Mouse (Mus musculus) cerebellum, adult 9-10 months (tissue): ENCODE data around the gene Fam102a.
A peak's percentile ranks its signal among the peaks of the same experiment; 100 is the strongest.

Source experiments
- DNase-seq: peaks from one replicate; pipeline ENCODE4 v3.0.0; 2022

Fam102a gene

GRCm38 (mm10) chr2:32547964-32548739 is 13.0 kb downstream of the Fam102a start:
- DNase-seq, result no peak

DNA sequence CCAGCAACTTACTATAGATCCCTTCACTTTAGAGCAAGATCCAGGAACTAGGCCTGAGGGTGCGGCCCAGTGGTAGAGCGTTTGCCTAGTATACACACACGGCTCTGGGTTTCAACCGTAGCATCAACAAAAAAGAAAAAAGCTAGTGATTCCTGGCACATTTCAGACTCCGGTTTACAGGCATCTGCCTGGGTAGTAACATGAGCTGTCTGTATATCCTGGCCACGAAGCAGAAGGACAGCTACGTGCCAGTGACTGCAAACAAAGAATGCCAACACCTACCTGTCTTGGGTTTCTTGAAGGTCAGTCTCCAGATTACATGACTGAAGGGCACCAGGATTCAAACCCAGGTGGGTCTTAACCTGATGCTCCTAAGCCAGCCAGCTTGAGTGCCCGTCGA is 14.0 kb downstream of the Fam102a start:
- DNase-seq, result no peak

DNA sequence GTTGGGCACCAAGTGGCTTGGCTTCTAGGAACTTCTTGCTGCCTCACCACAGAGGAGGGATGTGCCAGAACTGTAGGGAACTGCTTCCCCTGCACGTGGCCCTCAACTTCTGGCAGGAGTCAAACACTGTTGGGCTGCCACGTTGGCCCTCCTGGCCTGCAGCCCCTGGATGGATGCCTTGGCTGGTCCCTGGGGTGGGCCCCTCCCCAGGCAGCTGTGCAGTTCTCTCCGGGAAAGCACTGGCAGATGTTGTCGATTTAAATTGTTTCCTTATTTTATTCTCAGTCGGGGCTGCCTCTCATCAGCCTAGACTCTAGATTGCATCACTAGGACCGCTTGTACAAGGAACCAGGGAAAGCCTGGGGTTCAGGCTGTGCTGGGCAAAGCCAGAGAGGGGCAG is 14.6 kb downstream of the Fam102a start:
- DNase-seq, result no peak

GRCm38 (mm10) chr2:32551236-32551635 is 16.1 kb downstream of the Fam102a start:
- no peak for DNase-seq

DNA sequence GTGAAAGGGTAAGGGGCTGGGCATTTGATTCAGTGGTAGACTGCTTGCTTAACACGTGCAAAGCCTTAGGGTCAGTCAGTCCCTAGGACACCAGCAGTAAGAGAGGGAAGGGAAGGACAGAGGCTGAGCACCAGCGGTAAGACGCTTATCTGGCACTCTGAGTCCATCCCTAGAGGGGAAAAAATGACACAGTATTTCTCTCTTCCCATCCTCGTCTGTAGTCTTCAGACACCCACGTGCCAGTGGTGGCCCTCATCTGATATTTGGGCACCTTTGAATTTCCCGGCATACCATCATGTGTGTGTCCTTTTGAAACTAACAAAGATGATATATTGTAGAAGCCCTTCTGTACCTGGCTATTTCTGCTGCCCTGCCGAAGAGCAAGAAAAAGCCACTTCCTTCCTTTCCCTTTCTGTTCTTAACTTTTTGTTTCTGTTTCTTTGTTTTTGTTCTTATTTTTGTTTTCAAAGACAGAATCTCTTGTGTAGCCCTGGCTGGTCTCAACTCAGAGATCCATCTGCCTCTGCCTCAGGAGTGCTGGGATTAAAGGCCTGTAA is 18.5 kb downstream of the Fam102a start:
- DNase-seq, result no peak

DNA sequence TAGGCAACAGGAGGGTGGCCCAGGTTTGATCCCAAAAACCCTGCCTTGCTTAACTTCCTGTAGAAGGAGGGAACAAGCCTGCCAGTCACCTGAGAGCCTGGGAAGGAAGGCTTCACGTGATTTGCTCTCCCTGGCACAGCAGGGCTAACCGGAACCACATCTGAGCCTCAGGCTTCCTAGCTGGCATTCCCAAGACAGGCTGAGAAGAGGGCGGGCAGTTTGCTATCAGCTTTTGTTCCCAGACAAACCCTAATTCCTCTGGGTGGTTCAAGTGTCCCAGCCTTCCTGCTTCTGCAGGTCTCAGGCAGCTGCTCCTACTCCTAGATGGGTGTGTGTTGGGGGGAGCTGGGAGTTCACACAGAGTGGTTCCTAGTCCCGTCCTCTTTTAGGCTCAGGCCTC is 20.4 kb downstream of the Fam102a start:
- DNase-seq, result no peak

DNA sequence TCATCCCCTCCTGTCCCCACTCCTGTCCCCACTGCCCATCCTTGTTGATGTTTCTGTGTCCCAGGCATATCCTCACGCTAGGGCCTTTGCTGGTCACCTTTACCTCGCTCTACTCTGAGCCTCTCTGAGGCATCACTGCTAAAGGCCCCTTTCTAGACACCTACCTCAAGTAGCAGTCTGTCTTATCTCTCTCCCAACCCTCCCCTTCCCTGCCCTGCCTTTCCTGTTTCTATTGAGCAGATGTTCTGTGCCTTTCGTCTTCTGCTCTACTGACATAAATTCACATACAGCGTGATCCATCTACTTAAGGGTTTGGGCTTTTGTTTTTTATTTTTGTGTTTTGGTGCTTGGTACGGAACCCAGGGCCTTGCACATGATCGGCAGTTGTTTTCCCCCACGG is 20.9 kb downstream of the Fam102a start:
- no peak for DNase-seq

DNA sequence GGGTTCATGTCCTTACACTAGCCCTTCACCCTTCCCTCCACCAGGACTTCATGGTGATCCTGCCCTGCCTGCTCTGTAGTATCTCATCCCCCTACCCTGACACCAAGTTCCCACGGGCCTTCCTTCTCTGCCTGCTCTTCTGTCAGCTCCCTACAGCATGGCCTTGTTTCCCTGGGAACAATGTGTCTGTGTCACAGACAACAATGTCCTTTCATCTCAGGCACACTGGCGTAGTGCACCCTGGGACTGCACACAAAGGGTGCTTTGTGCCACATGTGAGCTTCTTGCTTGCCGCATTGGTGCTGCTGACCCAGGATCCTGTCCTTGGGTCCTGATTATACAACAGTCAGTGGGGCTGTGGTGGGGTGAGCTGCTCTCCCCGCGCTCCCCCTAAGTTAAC is 24.4 kb downstream of the Fam102a start:
- DNase-seq, result no peak

DNA sequence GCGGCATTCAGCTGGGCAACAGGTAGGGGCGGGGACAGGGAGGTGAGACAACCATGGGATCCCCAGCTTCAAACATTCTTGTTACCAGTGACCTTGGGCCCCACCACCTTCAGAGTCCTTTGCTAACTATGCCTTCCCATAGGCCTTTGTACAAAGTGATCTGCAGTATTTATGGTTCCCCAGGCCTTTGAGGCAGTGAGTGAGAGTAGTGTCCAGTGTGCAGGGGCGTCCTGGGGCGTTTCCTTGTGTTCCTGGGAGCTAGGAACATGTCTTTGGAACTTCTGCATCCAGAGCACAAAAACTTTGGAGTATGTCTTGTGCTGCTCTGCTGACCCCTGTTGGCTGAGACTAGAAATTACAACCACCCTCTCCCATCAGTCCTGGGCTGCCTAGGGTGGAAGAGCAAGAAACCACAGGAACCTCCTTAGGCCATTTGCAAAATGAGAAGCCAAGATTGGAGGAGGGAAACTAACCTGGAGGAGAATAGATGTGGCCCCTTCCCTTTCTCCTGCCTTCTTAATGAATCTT is 31.5 kb downstream of the Fam102a start:
- peak; percentile 83 for DNase-seq

GRCm38 (mm10) chr2:32568149-32568548 is 33.0 kb downstream of the Fam102a start:
- peak; percentile 63 for DNase-seq

- DNase-seq, result peak; percentile 53
Observed at GRCm38 (mm10) chr2:32568941-32569340, 33.8 kb downstream of the Fam102a start.

GRCm38 (mm10) chr2:32570698-32571494 is 35.8 kb downstream of the Fam102a start, which contains the start of gene Dpm2:
Gene Dpm2, plus strand, starts transcription at chr2:32570858.
- DNase-seq, result peak; percentile 93

- peak; percentile 53 for DNase-seq
Observed at GRCm38 (mm10) chr2:32572196-32572595, 37.1 kb downstream of the Fam102a start.

- DNase-seq, result no peak
Observed at GRCm38 (mm10) chr2:32574497-32574896, 39.4 kb downstream of the Fam102a start, which contains the start of gene Pip5kl1. Gene Pip5kl1, plus strand, starts transcription at chr2:32574797.

- peak; percentile 88 for DNase-seq
Observed at GRCm38 (mm10) chr2:32574901-32575585, 39.9 kb downstream of the Fam102a start.

DNA sequence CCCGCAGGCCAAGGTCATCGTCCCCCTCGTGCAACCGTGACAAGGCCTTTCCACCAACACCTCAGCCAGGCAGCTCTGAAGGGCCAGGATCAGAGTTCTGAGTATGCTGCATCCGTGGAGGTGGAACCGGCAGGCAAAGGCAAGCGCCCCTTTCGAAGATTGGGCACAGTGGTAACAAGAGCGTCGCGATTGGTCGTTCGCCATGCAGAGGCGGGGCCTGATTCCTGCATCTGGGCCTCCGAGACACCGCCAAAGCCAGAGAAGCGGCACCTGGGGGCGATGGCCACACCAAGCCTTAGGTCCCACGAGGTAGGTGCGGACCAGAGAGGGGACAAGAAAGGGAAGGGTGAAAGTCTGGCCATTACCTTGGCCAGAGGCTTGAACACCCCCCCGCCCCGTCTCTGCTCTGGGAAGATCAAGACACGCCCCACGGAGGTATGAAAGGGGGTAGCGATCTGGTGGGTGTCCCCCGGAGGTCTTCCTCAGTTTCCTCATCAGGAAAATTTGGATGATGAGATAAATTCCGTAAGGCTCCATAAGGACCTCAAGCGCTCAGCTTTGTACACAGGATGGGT is 40.5 kb downstream of the Fam102a start, which contains the start of gene 9430097D07Rik:
9430097D07Rik (minus strand) TSS at position 99 of the 575 bp plus-strand sequence.
- DNase-seq, result peak; percentile 83

GRCm38 (mm10) chr2:32576532-32576931 is 41.4 kb downstream of the Fam102a start:
- peak; percentile 43 for DNase-seq

DNA sequence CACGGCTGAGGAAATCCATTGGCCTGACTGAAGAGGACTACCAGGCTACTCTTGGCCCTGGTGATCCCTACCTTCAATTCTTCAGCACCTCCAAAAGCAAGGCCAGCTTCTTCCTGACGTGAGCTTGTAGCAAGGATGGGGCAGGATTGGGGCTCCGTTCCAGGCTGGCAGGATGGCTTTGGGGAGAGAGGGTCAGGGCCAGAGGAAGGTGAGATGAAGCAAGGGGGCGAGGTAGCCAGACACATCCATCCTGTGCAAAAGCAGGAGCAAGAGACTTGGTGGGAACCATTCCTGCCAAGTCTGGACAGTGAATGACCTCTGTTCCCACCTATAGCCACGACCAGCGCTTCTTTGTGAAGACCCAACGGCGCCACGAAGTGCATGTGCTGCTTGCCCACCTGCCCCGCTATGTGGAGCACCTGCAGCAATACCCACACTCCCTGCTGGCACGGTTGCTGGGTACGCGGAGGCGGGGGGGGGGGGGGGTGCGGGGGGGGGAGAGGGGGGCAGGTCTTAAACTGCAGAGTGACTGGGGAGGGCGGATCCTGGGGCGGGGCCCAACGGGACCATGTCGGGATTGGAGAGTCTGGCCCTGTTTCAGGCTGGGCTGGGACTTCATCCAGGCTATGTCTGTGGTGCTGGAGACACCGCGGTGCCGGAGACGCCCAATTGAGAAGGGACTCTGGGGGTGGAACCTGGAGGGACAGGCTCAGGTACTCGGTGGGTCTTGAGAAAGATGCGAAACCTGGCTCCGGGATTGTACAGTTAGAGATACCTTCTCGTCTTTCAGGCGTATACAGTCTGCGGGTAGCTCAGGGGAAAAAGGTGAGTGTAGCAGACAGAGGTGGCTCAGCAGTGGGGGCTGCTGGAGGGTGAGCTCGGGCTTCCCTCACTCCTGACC is 43.3 kb downstream of the Fam102a start:
- peak; percentile 64 for DNase-seq

DNA sequence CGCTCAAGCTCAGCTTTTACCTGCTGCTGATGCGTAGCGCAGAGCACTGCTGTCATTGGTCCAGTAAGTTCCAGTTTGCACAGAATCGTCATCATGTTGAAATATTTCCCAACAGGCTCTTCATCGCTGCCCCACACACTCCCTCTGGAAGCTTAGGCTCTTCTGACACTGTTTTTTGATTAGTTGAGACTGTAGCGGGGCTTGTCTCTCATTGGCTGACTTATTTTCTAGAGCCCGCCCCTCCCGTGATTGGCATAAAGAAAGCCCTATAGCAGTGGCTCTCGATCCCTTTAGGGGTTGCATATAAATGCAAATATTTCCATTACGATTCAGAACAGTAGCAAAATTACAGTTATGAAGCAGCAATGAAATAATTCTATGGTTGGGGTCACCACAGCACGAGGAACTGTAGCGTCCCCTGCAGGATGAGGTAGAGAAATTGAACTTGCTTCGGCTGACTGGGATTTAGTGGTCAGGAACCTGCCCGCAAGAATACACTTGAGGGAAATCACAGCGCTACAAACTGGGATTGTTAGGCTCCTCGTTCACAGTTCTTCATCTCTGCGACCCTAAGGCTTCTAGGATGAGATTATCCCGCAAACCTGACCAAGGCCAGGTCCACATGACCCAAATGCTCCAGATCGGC is 46.4 kb downstream of the Fam102a start:
- DNase-seq, result peak; percentile 85
